In genomic region chr4:63018616-63019015, GRCm38 (mm10) we compare ENCODE assay signal across 17 mouse cellular contexts.
"Had no signal": no experiment of that assay in that cellular context is flagged by ENCODE, and none has a peak within 500 bp of the region (broad histone marks: within the 10 kb centered on the region; RNA-seq: fewer than 3 reads in every experiment).

No protein-coding gene starts in this region.

- ATAC-seq: inflammation-experienced regulatory T-cells, adult 6 months had no signal

- H3K9ac ChIP-seq: heart, embryonic 13.5 days; heart, embryonic 15.5 days; hindbrain, embryonic 12.5 days; hindbrain, embryonic 14.5 days; kidney, embryonic 15.5 days; limb, embryonic 13.5 days; limb, embryonic 15.5 days had no signal

- H3K27me3 ChIP-seq: heart, embryonic 13.5 days; heart, embryonic 15.5 days; hindbrain, embryonic 12.5 days; kidney, embryonic 15.5 days; limb, embryonic 13.5 days; limb, embryonic 15.5 days had no signal

- H3K4me1 ChIP-seq: hindbrain, embryonic 10.5 days had no signal

- H3K9me3 ChIP-seq: heart, embryonic 15.5 days; hindbrain, embryonic 10.5 days; kidney, embryonic 15.5 days; limb, embryonic 15.5 days had no signal

- H3K27ac ChIP-seq: gastrocnemius, adult 2 months; heart, embryonic 13.5 days; heart, embryonic 15.5 days; hindbrain, embryonic 10.5 days; hindbrain, embryonic 12.5 days; hindbrain, embryonic 14.5 days; kidney, postnatal 0 days; limb, embryonic 13.5 days; limb, embryonic 15.5 days had no signal

- DNase-seq: gastrocnemius, adult 2 months; gastrocnemius, postnatal 10 days; gastrocnemius, postnatal 25 days; layer of hippocampus, adult 9-11 months; layer of hippocampus, postnatal 36 days; left cerebral cortex, postnatal 4 days had no signal

- H3K4me3 ChIP-seq: gastrocnemius, adult 2 months; heart, embryonic 13.5 days; heart, embryonic 15.5 days; hindbrain, embryonic 10.5 days; hindbrain, embryonic 12.5 days; kidney, embryonic 15.5 days; limb, embryonic 13.5 days; limb, embryonic 15.5 days had no signal

- H3K4me2 ChIP-seq: heart, embryonic 11.5 days; heart, embryonic 13.5 days; heart, embryonic 15.5 days; hindbrain, embryonic 12.5 days; hindbrain, embryonic 14.5 days; kidney, embryonic 15.5 days; limb, embryonic 13.5 days; limb, embryonic 15.5 days had no signal

- H3K36me3 ChIP-seq: heart, embryonic 15.5 days; hindbrain, embryonic 12.5 days; limb, embryonic 15.5 days had no signal
